Mouse (Mus musculus) heart, embryonic 16.5 days (tissue): Measurements from ENCODE around the gene Rbm17. TPM values are rescaled to one million over a fixed set of nuclear protein-coding genes. Genes with fewer than 3 reads are reported as not detected.

Experiments
- ATAC-seq: fragments of 200-750 bp; cut with Nextera tagmentation; replicated peaks from 2 replicates; pipeline ENCODE4 v1.8.0; 2017; ENCODE audit warnings: moderate number of reproducible peaks; ENCODE audit not compliant: insufficient read depth, low FRiP score; ENCODE audit errors: extremely low read depth
- H3K27ac ChIP-seq: fragments of 300-500 bp; sonication (generic); 2 replicates; pipeline ENCODE4 v1.5.1; 2014; ENCODE audit warnings: mild to moderate bottlenecking, low read length, control low read depth, moderate library complexity
- H3K27me3 ChIP-seq: fragments of 300-500 bp; sonication (generic); 2 replicates; pipeline ENCODE4 v1.6.1; 2014; ENCODE audit warnings: low read length, mixed read lengths; ENCODE audit not compliant: control insufficient read depth, insufficient read depth
- H3K36me3 ChIP-seq: fragments of 300-500 bp; sonication (generic); 2 replicates; pipeline ENCODE4 v1.6.1; 2014; ENCODE audit not compliant: control insufficient read depth, insufficient read depth
- H3K4me1 ChIP-seq: fragments of 300-500 bp; sonication (generic); 2 replicates; pipeline ENCODE4 v1.6.1; 2014; ENCODE audit warnings: low read length, mixed read lengths; ENCODE audit not compliant: control insufficient read depth, insufficient read depth
- H3K4me2 ChIP-seq: fragments of 300-500 bp; sonication (generic); 2 replicates; pipeline ENCODE4 v1.6.1; 2014; ENCODE audit warnings: low read depth, mild to moderate bottlenecking, control low read depth, low read length
- H3K4me3 ChIP-seq: fragments of 300-500 bp; sonication (generic); 2 replicates; pipeline ENCODE4 v1.5.1; 2014; ENCODE audit warnings: mild to moderate bottlenecking, control low read depth, low read length
- H3K9ac ChIP-seq: fragments of 300-500 bp; sonication (generic); 2 replicates; pipeline ENCODE4 v1.6.1; 2014; ENCODE audit warnings: low read length, control low read depth
- H3K9me3 ChIP-seq: fragments of 300-500 bp; sonication (generic); replicated peaks from 2 replicates; pipeline ENCODE4 v1.6.1; 2016; ENCODE audit warnings: low read length; ENCODE audit not compliant: control insufficient read depth
- WGBS: fragments of 180-500 bp; shearing (Covaris S2); extraction: QIAGEN DNeasy Blood & Tissue Kit; methylation state at CpG from one replicate; pipeline ENCODE4 v1.1.7; 2014; 5-methylcytosine and 5-hydroxymethylcytosine counted together
- polyA plus RNA-seq: library from polyadenylated mRNA; unstranded; fragments of >200 nt; fragmentation: Nextera tagmentation; extraction: Ambion mirVana; gene quantifications from 2 replicates; pipeline ENCODE4 v1.2.1, GENCODE M21; 2015

The Rbm17 gene
- polyA plus RNA-seq, 1 experiment from 2014 or later = 102 TPM

DNA sequence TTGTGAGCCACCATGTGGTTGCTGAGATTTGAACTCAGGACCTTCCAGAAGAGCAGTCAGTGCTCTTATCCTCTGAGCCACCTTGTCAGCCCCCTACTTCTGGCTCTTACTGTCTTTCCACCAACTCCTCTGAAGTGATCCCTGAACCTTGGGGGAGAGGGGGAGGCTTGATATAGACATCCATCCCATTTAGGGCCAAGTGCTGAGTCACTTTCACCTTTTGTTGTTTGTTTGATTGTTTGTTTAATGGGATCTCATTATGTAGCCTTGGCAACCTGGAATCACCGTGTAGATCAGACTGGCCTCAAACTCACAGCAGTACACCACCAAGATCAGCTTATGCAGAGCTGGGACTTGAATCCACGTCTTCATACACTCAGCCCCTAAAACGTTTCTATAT lies 46.7 kb downstream of the Rbm17 start:
- WGBS = 57% methylated on average over 3 of the region's 3 CpGs
- peaks cover 7% of the 10 kb centered on the region for H3K4me1 ChIP-seq
- H3K4me2 ChIP-seq = no peak overlapping the region
- H3K9me3 ChIP-seq = no peaks in the 10 kb centered on the region
- no peak for ATAC-seq
- no peaks in the 10 kb centered on the region for H3K27me3 ChIP-seq
- H3K4me3 ChIP-seq = no peak overlapping the region
- H3K36me3 ChIP-seq = no peaks in the 10 kb centered on the region
- no peak overlapping the region for H3K27ac ChIP-seq
- no peak overlapping the region for H3K9ac ChIP-seq

DNA sequence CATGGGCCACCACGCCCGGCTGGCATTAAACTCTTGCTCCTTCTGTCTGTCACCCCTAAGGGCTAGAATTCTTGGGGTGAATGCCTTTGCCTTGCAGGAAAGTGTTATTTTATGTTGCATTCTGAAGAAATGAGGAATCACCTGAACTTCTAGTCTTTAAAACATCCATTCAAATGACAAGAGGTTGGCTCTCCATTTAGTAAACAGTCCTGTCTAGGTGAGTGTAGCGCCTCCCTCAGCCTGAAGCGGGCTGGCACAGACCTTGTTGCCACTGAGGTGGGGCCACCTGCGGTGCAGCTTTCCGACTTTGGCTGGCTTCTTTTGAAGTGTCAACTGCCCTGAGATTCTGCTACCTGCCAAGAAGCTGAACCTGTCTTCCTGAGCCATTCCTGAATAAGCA lies 48.6 kb downstream of the Rbm17 start:
- no peaks in the 10 kb centered on the region for H3K9me3 ChIP-seq
- H3K27ac ChIP-seq = no peak overlapping the region
- no peak overlapping the region for H3K4me3 ChIP-seq
- peaks cover 7% of the 10 kb centered on the region for H3K4me1 ChIP-seq
- 63% methylated on average over 6 of the region's 6 CpGs for WGBS
- no peak overlapping the region for H3K4me2 ChIP-seq
- ATAC-seq = no peak
- H3K9ac ChIP-seq = no peak overlapping the region
- no peaks in the 10 kb centered on the region for H3K27me3 ChIP-seq
- no peaks in the 10 kb centered on the region for H3K36me3 ChIP-seq

DNA sequence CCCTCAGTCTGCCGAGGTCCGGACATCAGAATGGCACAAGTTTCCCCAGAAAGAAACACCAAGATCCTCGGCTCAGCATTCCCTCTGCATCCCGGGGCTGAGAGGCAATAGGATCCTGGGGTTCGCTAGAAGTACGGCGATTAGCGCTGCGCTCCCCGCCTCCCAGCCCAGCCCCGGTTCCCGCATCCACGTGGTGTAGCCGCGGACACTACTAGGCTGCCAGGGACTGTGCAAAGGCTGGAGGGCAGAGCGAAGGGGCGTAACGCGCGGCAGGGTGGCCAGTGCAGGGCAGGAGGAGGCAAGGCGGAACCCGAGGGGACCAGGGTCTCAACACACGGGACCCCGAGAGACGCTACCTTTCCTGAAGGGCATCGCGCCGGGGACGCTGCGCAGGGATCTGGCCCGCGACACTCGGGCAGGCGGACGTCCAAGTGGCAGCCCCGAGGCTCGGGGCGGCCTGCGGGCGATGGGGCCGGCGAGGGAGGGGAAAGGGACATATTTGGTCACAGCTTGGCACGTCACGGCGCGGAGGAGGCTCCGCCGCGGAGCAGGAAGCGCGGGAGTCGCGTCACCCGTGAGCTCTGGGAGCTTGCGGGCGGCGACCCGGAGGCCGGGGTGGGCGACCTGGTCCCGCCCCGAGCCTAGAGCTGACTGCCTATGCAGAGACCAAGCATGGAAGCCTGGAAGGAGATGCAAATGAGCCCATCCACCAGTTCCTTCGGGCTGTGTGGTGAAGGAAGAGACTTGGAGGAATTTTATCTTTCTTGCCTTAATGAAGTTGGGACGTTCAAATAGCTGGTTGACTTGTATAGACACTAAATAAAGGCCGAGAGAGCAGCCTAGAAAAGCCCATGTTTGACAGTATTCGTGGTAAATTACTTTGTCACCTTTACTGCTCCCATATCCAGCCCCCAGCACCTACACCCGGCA lies 50.2 kb downstream of the Rbm17 start, which contains the start of gene Pfkfb3:
Gene Pfkfb3 (minus strand): TSS at position 607 of the 930 bp plus-strand sequence.
- ATAC-seq = peak; percentile 84
- no peaks in the 10 kb centered on the region for H3K9me3 ChIP-seq
- peak within 1 kb of the TSS; percentile 49 for H3K27ac ChIP-seq
- H3K36me3 ChIP-seq = no peaks in the 10 kb centered on the region
- H3K4me2 ChIP-seq = peak within 1 kb of the TSS; percentile 97
- peaks cover 7% of the 10 kb centered on the region for H3K4me1 ChIP-seq
- peak within 1 kb of the TSS; percentile 79 for H3K9ac ChIP-seq
- peak within 1 kb of the TSS; percentile 71 for H3K4me3 ChIP-seq
- 2% methylated on average over 67 of the region's 67 CpGs for WGBS
- no peaks in the 10 kb centered on the region for H3K27me3 ChIP-seq

DNA sequence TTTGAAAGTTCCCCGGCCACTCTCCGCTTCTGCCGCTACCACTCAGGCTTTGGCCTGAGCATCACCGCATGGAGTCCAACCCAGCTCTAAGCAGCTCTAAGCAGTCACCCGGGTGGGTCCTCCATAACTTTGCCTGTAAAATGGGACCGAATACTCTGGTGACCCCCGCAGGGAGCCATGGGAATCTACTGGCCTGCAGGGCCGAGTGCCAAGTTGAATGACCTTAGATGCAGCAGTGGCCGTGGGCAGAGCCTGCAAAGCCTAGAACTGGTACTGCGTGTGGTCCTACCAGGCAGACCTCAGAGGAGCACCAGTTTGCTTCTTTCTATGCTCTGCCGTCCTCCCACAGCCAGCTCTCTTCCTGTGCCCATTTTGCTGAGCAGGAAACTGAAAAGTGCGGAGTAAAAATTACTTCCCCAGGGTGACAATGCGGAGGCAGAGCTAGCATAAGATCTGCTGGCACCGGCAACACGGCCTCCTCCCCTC lies 50.9 kb downstream of the Rbm17 start:
- H3K4me3 ChIP-seq = peak overlapping the region; percentile 71
- H3K27me3 ChIP-seq = no peaks in the 10 kb centered on the region
- H3K9ac ChIP-seq = peak overlapping the region; percentile 79
- peak overlapping the region; percentile 97 for H3K4me2 ChIP-seq
- no peaks in the 10 kb centered on the region for H3K36me3 ChIP-seq
- 6% methylated on average over 15 of the region's 15 CpGs for WGBS
- peak; percentile 17 for ATAC-seq
- H3K4me1 ChIP-seq = peaks cover 7% of the 10 kb centered on the region
- H3K9me3 ChIP-seq = no peaks in the 10 kb centered on the region
- H3K27ac ChIP-seq = peak overlapping the region; percentile 49

DNA sequence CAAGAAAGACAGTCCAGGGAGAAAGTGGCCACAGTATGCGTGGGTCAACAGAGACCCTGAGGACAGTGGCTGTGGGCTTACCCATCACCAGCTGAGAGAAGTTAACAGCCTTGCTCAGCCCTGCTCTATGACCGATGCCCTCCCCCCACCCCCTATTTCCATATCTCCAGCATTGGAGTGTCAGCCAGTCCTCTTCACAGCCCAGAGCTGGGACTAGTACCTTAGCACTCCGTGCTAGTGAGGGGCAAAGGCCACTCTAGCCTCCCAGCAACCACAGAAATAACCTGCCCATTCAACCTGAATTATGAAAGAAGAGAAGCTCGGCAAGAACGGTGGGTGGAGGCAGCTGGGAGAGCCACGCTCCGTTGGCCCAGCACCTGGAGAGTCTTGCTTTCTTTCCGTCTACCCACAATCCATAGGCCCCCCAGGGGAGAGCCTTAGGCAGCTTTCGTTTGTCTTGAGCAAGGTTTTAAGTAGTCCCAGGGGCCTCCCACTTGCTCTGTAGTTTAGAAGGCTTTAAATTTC lies 51.6 kb downstream of the Rbm17 start:
- 23% methylated on average over 9 of the region's 9 CpGs for WGBS
- H3K9ac ChIP-seq = peak overlapping the region; percentile 7; the same call in 1 of the 2 replicates
- no peak for ATAC-seq
- no peaks in the 10 kb centered on the region for H3K9me3 ChIP-seq
- no peaks in the 10 kb centered on the region for H3K27me3 ChIP-seq
- H3K4me2 ChIP-seq = peak overlapping the region; percentile 97
- no peak overlapping the region for H3K27ac ChIP-seq
- no peaks in the 10 kb centered on the region for H3K36me3 ChIP-seq
- H3K4me1 ChIP-seq = peaks cover 7% of the 10 kb centered on the region
- H3K4me3 ChIP-seq = peak overlapping the region; percentile 71

DNA sequence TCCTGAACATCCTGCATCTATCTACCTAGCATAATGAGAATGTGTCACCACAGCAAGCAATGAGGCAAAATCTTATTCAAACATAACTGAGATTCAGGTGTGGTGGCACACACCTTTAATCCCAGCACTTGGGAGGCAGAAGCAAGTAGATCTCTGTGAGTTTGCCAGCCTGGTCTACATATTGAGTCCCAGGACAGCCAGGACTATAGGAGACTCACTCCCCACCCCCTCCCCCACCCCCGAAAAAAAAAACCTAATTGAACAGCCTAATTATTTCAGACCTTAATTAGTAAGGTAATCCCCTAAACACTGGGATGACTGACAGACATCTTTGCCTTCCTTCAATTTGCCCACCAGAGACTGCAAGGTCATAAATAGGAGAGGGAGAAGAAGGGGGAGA lies 52.2 kb downstream of the Rbm17 start:
- WGBS = 50% methylated on average over 1 of the region's 1 CpGs
- no peak overlapping the region for H3K4me3 ChIP-seq
- no peak for ATAC-seq
- H3K4me2 ChIP-seq = no peak overlapping the region
- H3K9me3 ChIP-seq = no peaks in the 10 kb centered on the region
- H3K36me3 ChIP-seq = no peaks in the 10 kb centered on the region
- no peaks in the 10 kb centered on the region for H3K27me3 ChIP-seq
- H3K27ac ChIP-seq = no peak overlapping the region
- H3K4me1 ChIP-seq = peaks cover 7% of the 10 kb centered on the region
- no peak overlapping the region for H3K9ac ChIP-seq

DNA sequence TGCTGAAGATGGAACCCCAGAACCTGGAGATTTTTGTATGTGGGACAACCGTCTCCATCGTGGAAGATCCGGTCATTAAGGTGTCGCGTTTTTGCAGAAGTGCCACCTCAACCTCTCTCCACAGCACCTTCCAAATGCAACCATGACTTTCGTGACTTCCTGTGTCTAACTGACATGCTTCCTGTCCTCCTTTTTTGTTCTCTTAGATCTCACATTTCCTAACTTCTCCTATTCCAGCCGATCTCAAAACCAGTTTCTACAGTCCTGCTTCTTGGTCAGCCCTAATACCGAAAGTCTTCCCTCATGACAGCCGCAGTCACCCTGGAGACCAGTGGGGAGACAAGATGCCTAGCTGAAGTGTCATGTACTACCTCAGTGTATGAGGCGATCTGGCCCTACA lies 55.4 kb downstream of the Rbm17 start:
- WGBS = 76% methylated on average over 10 of the region's 10 CpGs
- Histone ChIP-seq H3K9ac (no peak overlapping the region), H3K4me3 (no peak overlapping the region), H3K27me3 (no peaks in the 10 kb centered on the region), H3K4me2 (no peak overlapping the region), H3K4me1 (peaks cover 12% of the 10 kb centered on the region), H3K36me3 (no peaks in the 10 kb centered on the region), H3K27ac (no peak overlapping the region), H3K9me3 (no peaks in the 10 kb centered on the region)
- no peak for ATAC-seq

DNA sequence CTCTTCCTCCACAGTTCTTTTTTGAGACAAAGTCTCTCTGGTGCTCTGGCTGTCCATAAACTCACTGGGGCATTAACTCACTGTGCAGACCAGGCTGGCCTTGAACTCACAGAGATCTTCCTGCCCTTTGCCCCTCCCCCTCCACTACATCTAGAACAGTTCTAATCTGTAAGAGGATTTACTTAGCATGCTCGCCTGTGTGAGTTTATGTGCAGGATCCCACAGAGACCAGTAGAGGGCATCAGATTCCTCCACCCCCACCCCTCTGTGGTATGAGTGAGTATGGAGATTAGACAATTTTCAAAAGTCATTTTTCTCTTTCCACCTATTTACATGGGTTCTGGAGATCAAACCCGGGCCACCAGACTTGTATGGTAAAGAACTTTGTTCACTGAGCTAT lies 56.3 kb downstream of the Rbm17 start:
- no peak for ATAC-seq
- Histone ChIP-seq H3K9me3 (no peaks in the 10 kb centered on the region), H3K4me1 (peaks cover 5% of the 10 kb centered on the region; the same call in 1 of the 2 replicates), H3K27ac (no peak overlapping the region), H3K36me3 (no peaks in the 10 kb centered on the region), H3K9ac (no peak overlapping the region), H3K4me3 (no peak overlapping the region), H3K4me2 (no peak overlapping the region), H3K27me3 (no peaks in the 10 kb centered on the region)
- WGBS = 72% methylated on average over 2 of the region's 2 CpGs

DNA sequence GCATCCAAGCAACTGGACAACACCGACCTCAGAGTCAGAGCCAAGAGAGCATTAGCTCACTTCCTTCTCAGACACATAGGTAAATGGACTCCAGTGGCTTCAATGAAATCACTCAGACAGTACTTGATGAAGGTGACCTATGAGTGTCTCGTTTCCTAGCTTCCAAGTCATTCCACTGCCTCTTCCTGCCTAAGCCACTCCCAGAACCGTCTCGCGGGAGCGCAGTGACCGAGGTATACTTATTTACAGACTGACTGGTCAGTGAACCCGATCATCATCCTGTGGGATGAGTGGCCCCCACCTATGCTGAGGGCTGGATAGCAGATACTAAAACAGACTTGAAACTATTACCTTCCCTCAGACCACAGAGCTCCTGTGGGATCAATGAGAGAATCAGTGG lies 57.9 kb downstream of the Rbm17 start:
- H3K27me3 ChIP-seq = no peaks in the 10 kb centered on the region
- H3K4me2 ChIP-seq = no peak overlapping the region
- H3K4me1 ChIP-seq = 0 out of 2 replicates have a peak, but pooled peaks cover 5% of the 10 kb centered on the region
- 67% methylated on average over 8 of the region's 8 CpGs for WGBS
- H3K9me3 ChIP-seq = no peaks in the 10 kb centered on the region
- ATAC-seq = no peak
- H3K27ac ChIP-seq = no peak overlapping the region
- H3K36me3 ChIP-seq = no peaks in the 10 kb centered on the region
- no peak overlapping the region for H3K9ac ChIP-seq
- H3K4me3 ChIP-seq = no peak overlapping the region
